Mouse (Mus musculus): ENCODE data around the gene Lgals2. TPM values are rescaled to one million over a fixed set of nuclear protein-coding genes. Genes with fewer than 3 reads are reported as not detected.

Gene Lgals2
- total RNA-seq (2014; rRNA removed) = not detected in 2 replicates
- polyA plus RNA-seq (2015; fragmentation: Nextera tagmentation; extraction: Ambion mirVana) = not detected in 2 replicates

DNA sequence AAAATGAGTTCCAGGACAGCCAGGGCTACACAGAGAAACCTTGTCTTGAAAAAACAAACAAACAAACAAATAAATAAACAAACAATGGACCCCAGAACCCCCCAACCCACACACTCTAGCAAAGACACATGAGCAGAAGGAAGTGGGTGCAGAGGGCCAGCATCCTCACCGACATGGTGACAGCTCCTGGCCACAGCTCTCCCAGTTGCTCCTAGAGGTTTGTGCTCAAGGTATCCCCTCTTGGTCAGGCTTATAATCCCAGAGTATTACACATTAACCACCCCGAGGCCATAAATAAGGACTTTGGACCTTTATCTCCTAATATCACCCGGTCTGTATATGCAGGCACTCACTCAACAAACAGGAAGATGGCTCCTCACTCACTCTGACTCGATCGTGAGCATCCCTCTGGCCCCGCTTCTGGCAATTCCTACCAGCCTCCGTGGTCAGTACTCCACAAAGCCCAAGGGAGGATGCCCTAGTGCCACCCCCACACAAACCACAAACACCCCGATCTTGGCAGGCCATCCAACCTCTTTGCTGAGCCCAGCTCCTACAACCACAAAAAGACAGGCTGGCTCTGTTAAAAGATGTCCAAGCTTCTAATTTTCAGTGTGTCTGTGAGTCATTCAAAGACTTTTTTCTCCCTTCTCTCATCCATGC lies at the start of gene Lgals2:
Gene Lgals2 (minus strand): TSS at position 227 of the 663 bp plus-strand sequence.
- 77% methylated on average over 8 of the region's 8 CpGs for WGBS
- no peak for TF ChIP-seq CTCF (IDR thresholded peaks at IDR 0.05)
- H3K36me3 ChIP-seq (ENCODE audit: insufficient read depth, low read length) = no peaks in the 10 kb centered on the region

DNA sequence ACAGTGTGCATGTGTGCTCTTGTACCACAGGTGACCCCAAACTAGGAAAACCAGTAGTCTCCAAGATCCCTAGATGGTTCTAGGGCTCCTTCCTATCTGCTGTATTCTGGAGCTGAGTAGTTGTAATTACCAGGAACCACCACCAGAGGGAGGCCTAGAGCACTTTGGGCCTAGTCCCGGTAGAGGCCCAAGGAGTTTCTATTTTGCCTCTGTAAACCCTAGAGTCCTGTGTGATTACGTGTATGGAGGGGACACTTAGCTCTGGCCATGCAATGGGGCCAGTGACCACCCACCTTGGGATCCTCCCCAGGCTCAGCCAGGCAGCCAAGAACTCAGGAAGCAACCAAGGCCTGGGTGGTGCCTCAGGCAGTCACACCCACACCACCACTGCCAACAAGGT lies 47.9 kb upstream of the Lgals2 start:
- Histone ChIP-seq H3K4me3 (ENCODE audit: low read depth, low read length) (no peak overlapping the region), H3K27me3 (ENCODE audit: insufficient read depth, low read length) (peaks cover 3% of the 10 kb centered on the region; the same call in 1 of the 2 replicates), H3K27ac (ENCODE audit: low read depth, low read length) (no peak overlapping the region), H3K36me3 (ENCODE audit: insufficient read depth, low read length) (peaks cover 2% of the 10 kb centered on the region; the same call in 1 of the 2 replicates), H3K9ac (replicated peaks; ENCODE audit: low read length, poor library complexity, severe bottlenecking) (no peak overlapping the region), H3K4me2 (ENCODE audit: low read depth, low read length, poor library complexity, severe bottlenecking) (no peak overlapping the region), H3K4me1 (ENCODE audit: insufficient read depth, low read length) (0 out of 2 replicates have a peak, but pooled peaks cover 3% of the 10 kb centered on the region), H3K9me3 (ENCODE audit: low read length) (no peaks in the 10 kb centered on the region)
- TF ChIP-seq CTCF (IDR thresholded peaks at IDR 0.05) = peak; percentile 91
- ATAC-seq (ENCODE audit: low FRiP score) (peak; percentile 6; the same call in 1 of the 2 replicates), DNase-seq (ENCODE audit: low spot score) (peak; percentile 80)
- 2% methylated on average over 2 of the region's 2 CpGs for WGBS

More for the DNA sequence above, at the start of gene Lgals2:
- ATAC-seq (ENCODE audit: low FRiP score) (no peak), DNase-seq (ENCODE audit: low spot score) (no peak)
- no peaks in the 10 kb centered on the region for H3K9me3 ChIP-seq (ENCODE audit: low read length)
- H3K4me3 ChIP-seq (ENCODE audit: low read depth, low read length) = no peak within 1 kb of the TSS
- H3K27me3 ChIP-seq (ENCODE audit: insufficient read depth, low read length) = no peaks in the 10 kb centered on the region
- no peak within 1 kb of the TSS for H3K4me2 ChIP-seq (ENCODE audit: low read depth, low read length, poor library complexity, severe bottlenecking)
- H3K27ac ChIP-seq (ENCODE audit: low read depth, low read length) = no peak within 1 kb of the TSS
- no peaks in the 10 kb centered on the region for H3K4me1 ChIP-seq (ENCODE audit: insufficient read depth, low read length)
- H3K9ac ChIP-seq (replicated peaks; ENCODE audit: low read length, poor library complexity, severe bottlenecking) = no peak within 1 kb of the TSS

DNA sequence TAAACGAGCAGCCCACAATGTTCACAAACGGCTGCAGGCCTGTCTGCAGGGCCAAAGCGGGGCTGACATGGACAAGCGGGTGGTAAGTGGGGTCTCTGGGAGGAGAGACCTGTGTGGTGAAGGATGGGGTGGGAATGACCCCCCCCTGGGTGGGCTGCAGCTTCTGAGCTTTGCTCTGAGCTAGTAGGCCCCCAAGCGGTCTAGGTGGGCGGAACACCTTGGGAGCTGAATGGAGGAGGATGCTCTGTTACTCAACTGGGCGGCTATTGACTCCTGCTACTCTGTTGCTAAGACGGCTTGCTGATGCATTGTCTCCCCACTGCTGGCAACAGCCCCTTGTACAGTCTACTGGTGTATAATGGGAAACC lies 46.1 kb upstream of the Lgals2 start:
- H3K27me3 ChIP-seq (ENCODE audit: insufficient read depth, low read length) = peaks cover 3% of the 10 kb centered on the region; the same call in 1 of the 2 replicates
- no peaks in the 10 kb centered on the region for H3K9me3 ChIP-seq (ENCODE audit: low read length)
- no peak overlapping the region for H3K27ac ChIP-seq (ENCODE audit: low read depth, low read length)
- peak; percentile 16; the same call in 1 of the 2 replicates for TF ChIP-seq CTCF (IDR thresholded peaks at IDR 0.05)
- H3K36me3 ChIP-seq (ENCODE audit: insufficient read depth, low read length) = peaks cover 2% of the 10 kb centered on the region; the same call in 1 of the 2 replicates
- ATAC-seq (ENCODE audit: low FRiP score) (no peak), DNase-seq (ENCODE audit: low spot score) (no peak)
- 0 out of 2 replicates have a peak, but pooled peaks cover 3% of the 10 kb centered on the region for H3K4me1 ChIP-seq (ENCODE audit: insufficient read depth, low read length)
- 39% methylated on average over 8 of the region's 8 CpGs for WGBS
- H3K9ac ChIP-seq (replicated peaks; ENCODE audit: low read length, poor library complexity, severe bottlenecking) = no peak overlapping the region
- H3K4me2 ChIP-seq (ENCODE audit: low read depth, low read length, poor library complexity, severe bottlenecking) = no peak overlapping the region
- no peak overlapping the region for H3K4me3 ChIP-seq (ENCODE audit: low read depth, low read length)

DNA sequence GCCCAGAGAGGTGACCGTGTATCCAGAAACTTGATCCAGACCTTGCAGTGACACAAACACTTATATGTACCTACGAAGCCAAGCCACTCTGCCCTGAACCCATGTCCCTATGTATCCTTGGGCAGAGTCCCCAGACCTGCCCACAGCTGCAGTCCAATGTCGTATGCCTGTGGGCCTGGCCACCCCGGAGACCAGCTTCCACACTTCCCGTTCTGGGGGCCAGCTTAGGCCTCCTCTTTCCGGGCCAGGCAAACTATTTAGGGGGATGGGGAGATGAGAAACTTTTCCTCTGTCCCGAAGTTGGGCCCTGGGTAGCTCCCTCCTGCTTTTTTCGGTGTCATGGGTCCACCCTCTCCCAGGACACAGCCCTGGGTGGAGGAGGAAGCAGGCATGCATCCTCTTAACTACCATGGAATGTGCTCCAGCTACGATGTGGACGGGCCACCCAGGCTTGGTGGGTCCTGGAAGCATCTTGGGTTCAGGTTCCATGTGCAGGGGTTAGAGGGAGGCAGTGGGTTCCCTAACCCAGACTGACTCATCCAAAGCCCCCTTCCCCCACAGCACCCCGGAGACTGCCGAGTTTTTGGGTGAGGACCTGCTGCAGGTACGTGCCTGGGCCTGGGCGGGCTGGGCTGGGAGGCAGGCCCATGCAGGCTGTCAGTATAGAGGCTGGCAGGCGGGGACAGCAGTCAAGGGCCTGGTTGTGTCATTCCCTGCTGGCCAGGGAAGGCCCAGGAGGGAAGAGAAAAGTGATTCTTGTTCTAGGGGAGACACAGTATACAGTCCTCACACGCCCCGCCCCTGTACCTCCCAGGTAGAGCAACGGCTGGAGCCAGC lies 45.5 kb upstream of the Lgals2 start:
- peak overlapping the region; percentile 92 for H3K4me2 ChIP-seq (ENCODE audit: low read depth, low read length, poor library complexity, severe bottlenecking)
- peaks cover 2% of the 10 kb centered on the region; the same call in 1 of the 2 replicates for H3K36me3 ChIP-seq (ENCODE audit: insufficient read depth, low read length)
- H3K4me3 ChIP-seq (ENCODE audit: low read depth, low read length) = peak overlapping the region; percentile 46
- no peaks in the 10 kb centered on the region for H3K9me3 ChIP-seq (ENCODE audit: low read length)
- no peak for TF ChIP-seq CTCF (IDR thresholded peaks at IDR 0.05)
- H3K4me1 ChIP-seq (ENCODE audit: insufficient read depth, low read length) = 0 out of 2 replicates have a peak, but pooled peaks cover 3% of the 10 kb centered on the region
- H3K27me3 ChIP-seq (ENCODE audit: insufficient read depth, low read length) = peaks cover 3% of the 10 kb centered on the region; the same call in 1 of the 2 replicates
- ATAC-seq (ENCODE audit: low FRiP score) (no peak), DNase-seq (ENCODE audit: low spot score) (no peak)
- H3K27ac ChIP-seq (ENCODE audit: low read depth, low read length) = no peak overlapping the region
- no peak overlapping the region for H3K9ac ChIP-seq (replicated peaks; ENCODE audit: low read length, poor library complexity, severe bottlenecking)
- WGBS = 25% methylated on average over 18 of the region's 18 CpGs

DNA sequence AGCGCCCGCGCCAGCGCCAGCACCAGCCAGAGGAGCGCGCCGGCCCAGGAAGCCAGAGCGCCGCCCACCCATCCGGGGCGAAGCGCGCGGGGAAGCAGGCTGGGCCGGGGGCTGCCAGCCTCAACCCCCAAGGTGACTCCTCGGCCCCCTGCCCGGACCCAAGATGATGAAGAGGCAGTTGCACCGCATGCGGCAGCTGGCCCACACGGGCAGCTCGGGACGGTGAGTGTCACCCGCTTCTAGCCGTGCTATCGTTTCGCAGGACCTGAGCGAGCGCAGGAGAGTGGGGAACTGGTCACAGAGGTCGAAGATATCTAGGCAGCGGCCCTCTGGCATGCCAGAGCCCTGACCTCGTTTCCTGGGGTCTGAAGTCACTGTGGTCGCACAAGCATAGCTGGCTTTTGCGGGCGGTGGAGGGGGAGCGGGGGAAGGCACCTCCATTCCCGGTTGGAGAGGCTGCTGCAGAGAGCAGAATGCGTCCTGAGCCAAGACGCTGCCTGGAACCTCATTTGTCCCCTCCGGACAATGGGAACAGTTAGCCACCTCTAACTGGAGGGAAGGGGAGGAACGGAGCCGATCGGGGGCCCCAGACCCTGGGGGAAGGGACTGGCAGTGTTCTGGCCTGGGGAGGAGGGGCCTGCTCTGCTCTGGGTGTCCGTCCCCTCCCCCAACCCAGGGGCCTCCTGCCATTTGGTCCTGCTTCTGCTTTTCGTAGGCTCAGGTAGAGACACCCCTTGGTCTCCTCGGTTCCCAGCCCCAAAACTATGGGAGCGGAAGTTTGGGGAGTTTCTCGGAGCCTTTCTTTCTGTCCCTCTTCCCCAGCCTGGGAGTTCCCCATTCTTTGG lies 44.6 kb upstream of the Lgals2 start, which contains the start of gene Sh3bp1:
Gene Sh3bp1 (plus strand): TSS at position 29 of the 845 bp plus-strand sequence.
- no peak for DNase-seq (ENCODE audit: low spot score)
- Histone ChIP-seq H3K4me3 (ENCODE audit: low read depth, low read length) (peak within 1 kb of the TSS; percentile 46), H3K9ac (replicated peaks; ENCODE audit: low read length, poor library complexity, severe bottlenecking) (peak within 1 kb of the TSS; percentile 53), H3K9me3 (ENCODE audit: low read length) (no peaks in the 10 kb centered on the region), H3K36me3 (ENCODE audit: insufficient read depth, low read length) (peaks cover 3% of the 10 kb centered on the region), H3K27ac (ENCODE audit: low read depth, low read length) (no peak within 1 kb of the TSS; the same call in 1 of the 2 replicates), H3K27me3 (ENCODE audit: insufficient read depth, low read length) (peaks cover 3% of the 10 kb centered on the region; the same call in 1 of the 2 replicates), H3K4me2 (ENCODE audit: low read depth, low read length, poor library complexity, severe bottlenecking) (peak within 1 kb of the TSS; percentile 92), H3K4me1 (ENCODE audit: insufficient read depth, low read length) (0 out of 2 replicates have a peak, but pooled peaks cover 3% of the 10 kb centered on the region)
- no peak for ATAC-seq (ENCODE audit: low FRiP score)
- WGBS = 3% methylated on average over 47 of the region's 47 CpGs
- no peak for TF ChIP-seq CTCF (IDR thresholded peaks at IDR 0.05)

Data from midbrain, postnatal 0 days (tissue).